Mouse (Mus musculus) v-Abl transformed pro-B cells (cell line): ENCODE results near the gene Gm7073.

ENCODE experiments used
- in situ Hi-C, 2 experiments: fragments of 400-800 bp; cut with MboI; formaldehyde crosslinking; loops; one replicate each; pipeline ENCODE4 v1.15.1; 2025; ENCODE audit not compliant: unreplicated experiment in 2 of 2

Gene Gm7073

GRCm38 (mm10) chrX:60539149-60539548, at the start of gene Gm7073:
Gene Gm7073 (minus strand): TSS chrX:60539249.
- in situ Hi-C loops, result no loop called here

GRCm38 (mm10) chrX:60570539-60570938, 31.5 kb upstream of the Gm7073 start:
- in situ Hi-C loops, result no loop called here

GRCm38 (mm10) chrX:60569047-60569446, 30.0 kb upstream of the Gm7073 start:
- in situ Hi-C loops, result no loop called here

GRCm38 (mm10) chrX:60555242-60555641, 16.2 kb upstream of the Gm7073 start:
- in situ Hi-C loops, result no loop called here

- in situ Hi-C loops, result no loop called here
Observed at GRCm38 (mm10) chrX:60547444-60548304, 8.6 kb upstream of the Gm7073 start.

- in situ Hi-C loops, result no loop called here
Observed at GRCm38 (mm10) chrX:60547098-60547443, 8.0 kb upstream of the Gm7073 start.

- in situ Hi-C loops, result no loop called here
Observed at GRCm38 (mm10) chrX:60545906-60546305, 6.9 kb upstream of the Gm7073 start.

- in situ Hi-C loops, result no loop called here
Observed at GRCm38 (mm10) chrX:60545444-60545843, 6.4 kb upstream of the Gm7073 start.

GRCm38 (mm10) chrX:60544098-60544497, 5.0 kb upstream of the Gm7073 start:
- in situ Hi-C loops, result no loop called here

- in situ Hi-C loops, result no loop called here
Observed at GRCm38 (mm10) chrX:60542901-60543300, 3.9 kb upstream of the Gm7073 start.

- in situ Hi-C loops, result no loop called here
Observed at GRCm38 (mm10) chrX:60503995-60504394, 35.1 kb downstream of the Gm7073 start.

GRCm38 (mm10) chrX:60497750-60498149, 41.3 kb downstream of the Gm7073 start:
- in situ Hi-C loops, result loop anchor here in 1 of 2 experiments (25.0 kb wide), 1 partner anchor 540 kb away; no protein-coding TSS in a partner anchor

- in situ Hi-C loops, result loop anchor here in 1 of 2 experiments (25.0 kb wide), 1 partner anchor 542 kb away; no protein-coding TSS in a partner anchor
Observed at GRCm38 (mm10) chrX:60495308-60495707, 43.7 kb downstream of the Gm7073 start.

GRCm38 (mm10) chrX:60463786-60464185, 75.3 kb downstream of the Gm7073 start:
- in situ Hi-C loops, result loop anchor here (10.0 to 25.0 kb wide), 5 partner anchors 449 to 1959 kb away; no protein-coding TSS in a partner anchor

- in situ Hi-C loops, result loop anchor here in 1 of 2 experiments (25.0 kb wide), 1 partner anchor 827 kb away; no protein-coding TSS in a partner anchor
Observed at GRCm38 (mm10) chrX:60414563-60415111, 124.4 kb downstream of the Gm7073 start.

- in situ Hi-C loops, result loop anchor here (5.0 to 25.0 kb wide), 5 partner anchors 388 to 1211 kb away; no protein-coding TSS in a partner anchor
Observed at GRCm38 (mm10) chrX:60405681-60406080, 133.4 kb downstream of the Gm7073 start.

- in situ Hi-C loops, result loop anchor here (5.0 to 25.0 kb wide), 5 partner anchors 387 to 1210 kb away; no protein-coding TSS in a partner anchor
Observed at GRCm38 (mm10) chrX:60404668-60405044, 134.4 kb downstream of the Gm7073 start.

- in situ Hi-C loops, result loop anchor here (10.0 to 25.0 kb wide), 4 partner anchors 399 to 1209 kb away; no protein-coding TSS in a partner anchor
Observed at GRCm38 (mm10) chrX:60403764-60404667, 135.0 kb downstream of the Gm7073 start.

GRCm38 (mm10) chrX:60403062-60403763, 135.8 kb downstream of the Gm7073 start:
- in situ Hi-C loops, result loop anchor here (10.0 to 25.0 kb wide), 4 partner anchors 398 to 1208 kb away; no protein-coding TSS in a partner anchor

- in situ Hi-C loops, result no loop called here
Observed at GRCm38 (mm10) chrX:60394292-60394691, 144.8 kb downstream of the Gm7073 start.
